Mouse (Mus musculus) frontal cortex, postnatal 14 days (tissue): ENCODE data around the gene Slco1c1.
"Not testable (repeated sequence)": the region's sequence is repeated elsewhere in the genome, so short reads cannot be mapped to it uniquely, and the experiment has no call there.

ENCODE experiments used
- DNase-seq, 2 experiments: peaks; one replicate each; pipeline ENCODE4 v3.0.0; 2022; ENCODE audit warnings: low spot score in 2 of 2

Gene Slco1c1

DNA sequence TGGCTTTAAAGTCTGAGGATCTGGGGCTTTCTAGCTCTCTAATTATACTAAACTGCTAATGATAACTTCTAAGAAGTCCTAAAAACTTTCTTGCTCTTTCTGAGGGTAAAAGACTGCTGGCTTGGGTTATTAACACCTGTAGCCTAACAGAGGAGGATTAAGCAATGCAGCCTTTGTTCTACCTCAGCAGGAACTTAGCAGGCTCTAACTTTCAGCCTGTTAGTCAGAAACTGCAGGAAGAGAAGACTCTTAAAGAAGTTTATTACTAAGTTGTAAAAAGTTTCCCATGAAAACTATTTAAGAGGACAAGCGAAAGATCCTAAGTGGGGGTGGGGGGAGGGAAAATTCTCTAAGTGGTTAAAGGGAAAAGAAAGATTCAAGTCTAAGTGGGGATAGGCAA is 65.8 kb downstream of the Slco1c1 start:
- no peak for DNase-seq

DNA sequence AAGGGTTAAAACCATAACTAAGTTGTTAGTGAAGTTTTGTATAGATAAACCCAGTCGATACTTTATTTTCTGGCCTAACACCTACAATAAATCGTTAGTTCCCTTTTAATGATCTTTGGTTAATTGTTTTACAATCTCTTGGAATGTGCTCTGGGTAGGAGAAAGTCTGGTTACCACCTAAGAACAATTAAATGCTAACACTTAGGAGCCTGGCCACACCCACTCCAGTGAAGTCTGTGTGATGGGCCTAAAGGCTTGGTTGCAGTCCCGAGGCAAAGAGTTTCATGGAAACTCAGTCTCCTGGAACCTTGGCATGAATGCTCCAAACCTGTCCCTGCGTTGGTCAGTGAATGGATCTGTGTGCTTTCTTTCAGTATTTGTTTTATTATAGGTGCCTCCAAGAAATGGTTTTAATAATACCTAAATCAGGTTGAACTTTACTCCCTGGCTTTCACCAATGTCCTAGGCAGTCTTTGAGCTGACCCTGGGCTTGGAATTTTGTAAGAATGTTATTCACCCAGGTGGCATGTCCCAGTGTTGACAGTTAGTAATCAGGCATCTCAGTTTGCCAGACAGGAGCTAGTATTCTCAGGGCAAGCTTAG is 66.5 kb downstream of the Slco1c1 start:
- not testable (repeated sequence) for DNase-seq

DNA sequence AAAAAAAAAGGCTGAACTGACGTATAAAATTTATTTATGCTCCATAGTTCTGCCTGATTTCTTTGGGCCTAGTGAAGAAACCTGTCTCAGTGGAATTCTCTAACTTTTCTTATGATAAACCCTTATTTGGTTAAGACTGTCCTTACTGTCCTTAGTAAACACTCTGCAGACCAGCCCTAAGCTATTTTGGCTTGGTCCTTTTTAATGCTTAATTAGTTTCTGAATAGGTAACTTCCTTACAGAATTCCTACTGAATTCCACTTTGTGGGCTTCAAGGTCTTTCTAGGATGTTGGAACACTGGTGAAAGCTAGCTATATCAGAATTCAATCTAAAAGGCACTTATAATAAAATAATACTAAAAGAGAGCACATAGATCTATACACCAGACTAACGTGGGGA is 71.9 kb downstream of the Slco1c1 start:
- DNase-seq, result no peak

DNA sequence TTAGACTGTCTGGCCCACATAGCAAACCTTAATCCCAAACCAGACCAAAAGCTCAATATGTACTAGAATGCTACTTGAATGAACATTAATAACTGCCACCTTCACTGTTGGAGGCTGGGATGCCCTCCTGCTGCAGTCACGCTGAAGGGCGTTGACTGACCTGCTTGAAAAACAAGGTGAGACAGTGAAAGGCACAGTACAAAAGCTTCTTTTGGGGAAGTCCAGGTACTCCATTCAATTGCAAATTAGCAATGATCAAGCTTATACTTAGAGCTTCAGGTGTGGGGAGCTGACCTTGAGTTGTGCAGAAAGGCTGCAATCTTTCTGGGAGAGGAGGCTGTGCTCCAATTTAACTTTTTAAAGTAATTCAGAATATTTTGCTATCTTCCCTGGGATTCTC is 72.9 kb downstream of the Slco1c1 start:
- DNase-seq, result no peak

DNA sequence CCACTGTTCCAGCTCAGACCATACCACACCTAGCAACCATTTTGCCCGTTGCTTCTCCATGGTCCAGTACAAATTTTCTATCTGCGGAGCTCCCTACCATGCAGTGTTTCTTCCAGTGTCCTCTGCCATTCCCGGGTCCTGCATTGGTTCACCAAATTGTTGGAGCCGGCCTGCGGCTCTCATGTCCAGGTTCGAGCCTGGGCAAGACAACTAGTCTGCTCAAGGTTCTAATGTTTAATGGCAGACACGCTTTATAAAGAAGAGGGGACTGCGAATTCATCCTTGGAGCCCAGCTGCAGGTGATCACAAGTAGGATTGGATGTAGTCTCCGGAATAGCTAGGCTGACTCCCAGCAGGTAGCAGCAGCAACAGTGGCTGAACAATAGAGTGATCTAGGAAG is 76.8 kb downstream of the Slco1c1 start:
- no peak for DNase-seq

DNA sequence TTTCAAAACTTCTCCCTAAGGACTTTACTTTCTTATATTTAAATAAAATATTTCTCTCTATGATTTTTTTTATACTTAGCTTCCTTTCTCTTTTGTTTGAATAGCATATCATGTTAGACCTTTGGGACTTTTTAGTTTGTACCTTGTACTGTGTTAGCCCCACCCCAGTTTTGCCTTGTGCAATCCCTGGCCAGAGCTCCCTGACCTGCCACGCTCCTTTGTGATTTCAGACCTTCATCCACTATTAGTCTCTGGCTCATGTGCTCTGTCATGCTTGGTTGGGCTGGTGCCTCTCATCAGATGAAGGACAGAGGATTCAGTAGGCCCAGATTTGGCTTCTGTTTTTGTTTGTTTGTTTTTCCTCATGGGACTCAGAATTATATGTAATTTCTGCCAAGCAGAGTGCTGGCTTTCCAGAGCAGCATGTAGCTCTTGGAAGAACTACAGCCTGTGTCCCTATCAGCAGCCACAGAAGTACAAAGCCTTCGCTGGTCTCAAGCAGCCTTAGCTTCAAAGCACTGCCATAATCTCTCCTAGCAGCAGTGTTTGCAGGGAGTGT is 86.6 kb downstream of the Slco1c1 start:
- no peak for DNase-seq

DNA sequence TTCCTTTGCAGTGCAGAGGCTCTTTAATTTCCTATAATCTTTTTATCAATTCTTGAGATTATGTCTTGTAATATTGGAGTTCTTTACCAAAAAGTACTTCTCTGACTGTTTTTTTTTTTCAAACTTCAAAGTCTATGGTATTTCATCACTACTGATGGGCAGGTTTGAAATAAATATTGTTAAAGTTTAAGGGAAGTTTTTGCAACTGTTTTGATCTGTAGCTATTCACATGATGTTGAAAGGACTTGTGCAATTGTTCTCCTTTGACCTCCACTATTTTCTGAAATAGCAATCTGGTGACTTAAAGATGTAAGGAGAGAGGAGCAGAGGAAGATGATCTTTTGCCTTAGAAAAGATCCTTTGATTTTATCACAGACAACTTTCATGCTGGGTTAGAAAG is 89.8 kb downstream of the Slco1c1 start:
- DNase-seq, result no peak

DNA sequence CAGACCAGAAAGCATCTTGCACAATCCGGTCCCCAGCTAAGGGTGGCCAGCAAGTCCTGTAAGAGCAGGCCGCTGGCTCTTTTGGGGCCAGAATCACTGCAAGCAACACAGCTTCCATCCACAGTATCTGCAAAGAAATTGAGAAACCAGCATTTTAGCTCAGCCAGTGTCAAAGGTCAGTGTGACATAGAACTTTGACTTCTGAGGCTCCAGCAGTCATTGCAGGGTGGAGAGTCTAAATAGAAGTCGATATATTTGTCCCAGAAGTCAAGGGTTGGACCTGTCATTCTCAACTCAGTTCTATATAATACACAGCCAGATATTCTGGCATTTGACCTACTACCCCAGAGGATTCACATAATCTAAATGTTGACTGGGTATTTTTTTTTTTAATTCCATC is 91.2 kb downstream of the Slco1c1 start:
- no peak for DNase-seq
